Mouse (Mus musculus) hindbrain, postnatal 0 days (tissue): ENCODE data around the gene Ankrd17. TPM values are rescaled to one million over a fixed set of nuclear protein-coding genes. Genes with fewer than 3 reads are reported as not detected.

Experiments
- ATAC-seq: fragments of 200-750 bp; cut with Nextera tagmentation; 2 replicates; pipeline ENCODE4 v1.8.0; 2017; ENCODE audit warnings: mild to moderate bottlenecking, moderate TSS enrichment, moderate library complexity
- DNase-seq: peaks from one replicate; pipeline ENCODE4 v3.0.0-alpha.2; 2015; ENCODE audit warnings: low spot score
- H3K27ac ChIP-seq: fragments of 300-500 bp; sonication (generic); 2 replicates; pipeline ENCODE4 v1.5.1; 2014; ENCODE audit warnings: mild to moderate bottlenecking
- H3K27me3 ChIP-seq: fragments of 300-500 bp; sonication (generic); 2 replicates; pipeline ENCODE4 v1.6.1; 2014; ENCODE audit warnings: low read length, mixed read lengths; ENCODE audit not compliant: insufficient read depth
- H3K36me3 ChIP-seq: fragments of 300-500 bp; sonication (generic); 2 replicates; pipeline ENCODE4 v1.6.1; 2014; ENCODE audit warnings: low read length, mixed read lengths; ENCODE audit not compliant: insufficient read depth
- H3K4me1 ChIP-seq: fragments of 300-500 bp; sonication (generic); 2 replicates; pipeline ENCODE4 v1.6.1; 2014; ENCODE audit warnings: antibody characterized with exemption, low read length, mixed read lengths; ENCODE audit not compliant: insufficient read depth
- H3K4me2 ChIP-seq: fragments of 300-500 bp; sonication (generic); 2 replicates; pipeline ENCODE4 v1.6.1; 2014; ENCODE audit warnings: low read depth, mild to moderate bottlenecking, low read length, moderate library complexity, mixed read lengths
- H3K4me3 ChIP-seq: fragments of 300-500 bp; sonication (generic); 2 replicates; pipeline ENCODE4 v1.5.1; 2014; ENCODE audit warnings: low read length
- H3K9ac ChIP-seq: fragments of 300-500 bp; sonication (generic); replicated peaks from 2 replicates; pipeline ENCODE4 v1.6.1; 2014; ENCODE audit warnings: mild to moderate bottlenecking, low read length, moderate library complexity, mixed read lengths
- H3K9me3 ChIP-seq: fragments of 300-500 bp; sonication (generic); 2 replicates; pipeline ENCODE4 v1.6.1; 2016; ENCODE audit warnings: low read length, mixed read lengths
- CTCF ChIP-seq: IDR thresholded peaks from 2 replicates; pipeline ENCODE4 v1.5.1; 2016; ENCODE audit warnings: antibody characterized with exemption, control low read depth, low read depth
- WGBS: fragments of 180-500 bp; shearing (Covaris S2); extraction: QIAGEN DNeasy Blood & Tissue Kit; methylation state at CpG from one replicate; pipeline ENCODE4 v1.1.7; 2014; 5-methylcytosine and 5-hydroxymethylcytosine counted together
- polyA plus RNA-seq: library from polyadenylated mRNA; unstranded; fragments of >200 nt; fragmentation: Nextera tagmentation; extraction: Ambion mirVana; gene quantifications from 2 replicates; pipeline ENCODE4 v1.2.1, GENCODE M21; 2015
- total RNA-seq: library from RNA; depleted of rRNA; stranded (reverse); fragments of >200 nt; gene quantifications from 2 replicates; pipeline ENCODE4 v1.2.3, GENCODE M21; 2014

The Ankrd17 gene
- total and polyA plus RNA-seq, 2 experiments from 2014 or later, result 23.2 to 61.1 TPM

GRCm38 (mm10) chr5:90247503-90247902 lies 118.9 kb downstream of the Ankrd17 start:
- H3K4me2 ChIP-seq, result no peak overlapping the region
- no peak for ATAC-seq
- DNase-seq, result no peak
- no peak overlapping the region for H3K9ac ChIP-seq
- H3K9me3 ChIP-seq, result no peaks in the 10 kb centered on the region
- no peak overlapping the region for H3K4me3 ChIP-seq
- no peak overlapping the region for H3K27ac ChIP-seq
- no peaks in the 10 kb centered on the region for H3K4me1 ChIP-seq
- TF ChIP-seq CTCF, result no peak
- H3K36me3 ChIP-seq, result peaks cover 59% of the 10 kb centered on the region
- H3K27me3 ChIP-seq, result no peaks in the 10 kb centered on the region

- Histone ChIP-seq H3K27ac (no peak overlapping the region), H3K9ac (no peak overlapping the region), H3K4me1 (no peaks in the 10 kb centered on the region), H3K36me3 (peaks cover 60% of the 10 kb centered on the region), H3K4me2 (no peak overlapping the region), H3K4me3 (no peak overlapping the region), H3K9me3 (no peaks in the 10 kb centered on the region), H3K27me3 (no peaks in the 10 kb centered on the region)
- no peak for DNase-seq
- WGBS, result 92% methylated on average over 2 of the region's 2 CpGs
- no peak for ATAC-seq
- TF ChIP-seq CTCF, result no peak
These were observed 119.4 kb downstream of the Ankrd17 start for GRCm38 (mm10) chr5:90246987-90247386.

GRCm38 (mm10) chr5:90246567-90246966 lies 119.8 kb downstream of the Ankrd17 start:
- H3K4me3 ChIP-seq, result no peak overlapping the region
- no peaks in the 10 kb centered on the region for H3K4me1 ChIP-seq
- peaks cover 57% of the 10 kb centered on the region for H3K36me3 ChIP-seq
- no peak overlapping the region for H3K4me2 ChIP-seq
- no peak overlapping the region for H3K27ac ChIP-seq
- 85% methylated on average over 4 of the region's 4 CpGs for WGBS
- ATAC-seq (no peak), DNase-seq (no peak)
- no peak for TF ChIP-seq CTCF
- H3K9me3 ChIP-seq, result no peaks in the 10 kb centered on the region
- no peaks in the 10 kb centered on the region for H3K27me3 ChIP-seq
- H3K9ac ChIP-seq, result no peak overlapping the region

GRCm38 (mm10) chr5:90245416-90245815 lies 121.0 kb downstream of the Ankrd17 start:
- 83% methylated on average over 4 of the region's 4 CpGs for WGBS
- TF ChIP-seq CTCF, result no peak
- ATAC-seq, result no peak
- H3K27me3 ChIP-seq, result no peaks in the 10 kb centered on the region
- H3K9me3 ChIP-seq, result no peaks in the 10 kb centered on the region
- H3K9ac ChIP-seq, result no peak overlapping the region
- DNase-seq, result no peak
- no peaks in the 10 kb centered on the region for H3K4me1 ChIP-seq
- H3K27ac ChIP-seq, result no peak overlapping the region
- peaks cover 52% of the 10 kb centered on the region for H3K36me3 ChIP-seq
- no peak overlapping the region for H3K4me2 ChIP-seq
- no peak overlapping the region for H3K4me3 ChIP-seq

GRCm38 (mm10) chr5:90235217-90235616 lies 131.2 kb downstream of the Ankrd17 start:
- 96% methylated on average over 8 of the region's 8 CpGs for WGBS
- TF ChIP-seq CTCF, result no peak

GRCm38 (mm10) chr5:90233305-90233704 lies 133.1 kb downstream of the Ankrd17 start:
- Histone ChIP-seq H3K4me2 (no peak overlapping the region), H3K27me3 (no peaks in the 10 kb centered on the region), H3K27ac (no peak overlapping the region), H3K9me3 (no peaks in the 10 kb centered on the region), H3K36me3 (peaks cover 65% of the 10 kb centered on the region), H3K9ac (no peak overlapping the region), H3K4me3 (no peak overlapping the region), H3K4me1 (no peaks in the 10 kb centered on the region)
- DNase-seq, result no peak
- ATAC-seq, result no peak
- 97% methylated on average over 4 of the region's 4 CpGs for WGBS
- no peak for TF ChIP-seq CTCF

More at GRCm38 (mm10) chr5:90235217-90235616, 131.2 kb downstream of the Ankrd17 start:
- H3K9ac ChIP-seq, result no peak overlapping the region
- H3K4me2 ChIP-seq, result no peak overlapping the region
- H3K4me3 ChIP-seq, result no peak overlapping the region
- no peak overlapping the region for H3K27ac ChIP-seq
- H3K9me3 ChIP-seq, result no peaks in the 10 kb centered on the region
- no peaks in the 10 kb centered on the region for H3K4me1 ChIP-seq
- H3K27me3 ChIP-seq, result no peaks in the 10 kb centered on the region
- peaks cover 50% of the 10 kb centered on the region for H3K36me3 ChIP-seq
- DNase-seq (no peak), ATAC-seq (no peak)

- no peak overlapping the region for H3K4me3 ChIP-seq
- no peak for TF ChIP-seq CTCF
- ATAC-seq, result no peak
- H3K9ac ChIP-seq, result no peak overlapping the region
- H3K36me3 ChIP-seq, result peaks cover 45% of the 10 kb centered on the region; the same call in 1 of the 2 replicates
- no peak overlapping the region for H3K4me2 ChIP-seq
- H3K4me1 ChIP-seq, result no peaks in the 10 kb centered on the region
- WGBS, result 90% methylated on average over 2 of the region's 2 CpGs
- H3K27me3 ChIP-seq, result no peaks in the 10 kb centered on the region
- DNase-seq, result no peak
- no peaks in the 10 kb centered on the region for H3K9me3 ChIP-seq
- no peak overlapping the region for H3K27ac ChIP-seq
These were observed 136.6 kb downstream of the Ankrd17 start for GRCm38 (mm10) chr5:90229760-90230159.
